Mouse (Mus musculus) adrenal gland, postnatal 4 days (tissue): ENCODE data around the gene Skil. TPM values are rescaled to one million over a fixed set of nuclear protein-coding genes. Genes with fewer than 3 reads are reported as not detected.

Experiments used
- total RNA-seq, 2 experiments: library from RNA; stranded (reverse); gene quantifications; 2 replicates each; pipeline ENCODE4 v1.2.3; 2021

Gene Skil
- total RNA-seq, 2 experiments from 2014 or later, result 41.5 to 46.1 TPM

Other genes starting within 250 kb of the Skil start
- gene Gpr160, start 239.1 kb upstream of the Skil start, total RNA-seq, result 1 to 10 TPM; 2.3 to 2.7 TPM
- gene Phc3, start 125.6 kb upstream of the Skil start, total RNA-seq, result 10 to 100 TPM; 32.8 to 35.0 TPM
- 10 to 100 TPM; 49.9 to 60.4 TPM for gene Prkci, start 99.3 kb upstream of the Skil start, total RNA-seq
- gene Cldn11, start 54.9 kb downstream of the Skil start, total RNA-seq, result 10 to 100 TPM; 24.3 to 27.6 TPM
- 1 to 10 TPM; 7.9 to 9.7 TPM for gene Slc7a14, start 215.3 kb downstream of the Skil start, total RNA-seq